Mouse (Mus musculus) kidney, adult 2 months (tissue): ENCODE results near the gene Ppfia1.

ENCODE experiments used
- CTCF ChIP-seq: fragments of 200-500 bp; conservative IDR thresholded peaks from 2 replicates; pipeline ENCODE4 v1.5.1; 2011; ENCODE audit warnings: low read depth, mild to moderate bottlenecking, control low read depth, low read length, moderate library complexity, mixed read lengths; ENCODE audit not compliant: insufficient read depth, insufficient read length
- POLR2A ChIP-seq: fragments of 200-500 bp; IDR thresholded peaks from one replicate; pipeline ENCODE4 v1.6.1; 2011; ENCODE audit warnings: low read depth, low read length, control low read depth

- no peak for TF ChIP-seq CTCF
- TF ChIP-seq POLR2A, result no peak
These were observed 1.3 kb downstream of the Ppfia1 start for GRCm38 (mm10) chr7:144552274-144552673.
